Mouse (Mus musculus): Measurements from ENCODE around the gene Il7r. TPM values are rescaled to one million over a fixed set of nuclear protein-coding genes. Genes with fewer than 3 reads are reported as not detected.

Gene Il7r
- polyA plus RNA-seq, 1 experiment from 2014 or later: 0.44 TPM

GRCm38 (mm10) chr15:9528186-9528935 lies 1.6 kb downstream of the Il7r start:
- TF ChIP-seq CTCF (IDR thresholded peaks at IDR 0.05; ENCODE audit: low read depth): no peak

GRCm38 (mm10) chr15:9526412-9526811 lies 3.6 kb downstream of the Il7r start:
- no peak for TF ChIP-seq CTCF (IDR thresholded peaks at IDR 0.05; ENCODE audit: low read depth)
- H3K36me3 ChIP-seq (ENCODE audit: control insufficient read depth, insufficient read depth): no peaks in the 10 kb centered on the region
- H3K4me1 ChIP-seq (replicated peaks; ENCODE audit: control insufficient read depth, insufficient read depth, low read length): no peaks in the 10 kb centered on the region
- H3K4me3 ChIP-seq (ENCODE audit: low read depth, low read length): no peak overlapping the region
- no peaks in the 10 kb centered on the region for H3K27me3 ChIP-seq (replicated peaks; ENCODE audit: control insufficient read depth, insufficient read depth, low read length)
- H3K9ac ChIP-seq (ENCODE audit: low read depth, low read length): no peak overlapping the region
- H3K4me2 ChIP-seq (replicated peaks; ENCODE audit: low read depth): no peak overlapping the region
- no peaks in the 10 kb centered on the region for H3K9me3 ChIP-seq (ENCODE audit: control insufficient read depth)
- ATAC-seq: no peak
- no peak overlapping the region for H3K27ac ChIP-seq (ENCODE audit: low read depth, low read length)

More at GRCm38 (mm10) chr15:9528186-9528935, 1.6 kb downstream of the Il7r start:
- Histone ChIP-seq H3K9ac (ENCODE audit: low read depth, low read length) (no peak overlapping the region), H3K36me3 (ENCODE audit: control insufficient read depth, insufficient read depth) (no peaks in the 10 kb centered on the region), H3K4me1 (replicated peaks; ENCODE audit: control insufficient read depth, insufficient read depth, low read length) (no peaks in the 10 kb centered on the region), H3K27me3 (replicated peaks; ENCODE audit: control insufficient read depth, insufficient read depth, low read length) (no peaks in the 10 kb centered on the region), H3K9me3 (ENCODE audit: control insufficient read depth) (no peaks in the 10 kb centered on the region), H3K4me2 (replicated peaks; ENCODE audit: low read depth) (no peak overlapping the region), H3K4me3 (ENCODE audit: low read depth, low read length) (no peak overlapping the region), H3K27ac (ENCODE audit: low read depth, low read length) (no peak overlapping the region)
- no peak for ATAC-seq
- 68% methylated on average over 3 of the region's 3 CpGs for WGBS

GRCm38 (mm10) chr15:9524907-9525306 lies 5.1 kb downstream of the Il7r start:
- Histone ChIP-seq H3K9me3 (ENCODE audit: control insufficient read depth) (no peaks in the 10 kb centered on the region), H3K27ac (ENCODE audit: low read depth, low read length) (no peak overlapping the region), H3K4me1 (replicated peaks; ENCODE audit: control insufficient read depth, insufficient read depth, low read length) (no peaks in the 10 kb centered on the region), H3K36me3 (ENCODE audit: control insufficient read depth, insufficient read depth) (no peaks in the 10 kb centered on the region), H3K9ac (ENCODE audit: low read depth, low read length) (no peak overlapping the region), H3K4me3 (ENCODE audit: low read depth, low read length) (no peak overlapping the region), H3K4me2 (replicated peaks; ENCODE audit: low read depth) (no peak overlapping the region), H3K27me3 (replicated peaks; ENCODE audit: control insufficient read depth, insufficient read depth, low read length) (no peaks in the 10 kb centered on the region)
- no peak for ATAC-seq
- no peak for TF ChIP-seq CTCF (IDR thresholded peaks at IDR 0.05; ENCODE audit: low read depth)
- WGBS: 54% methylated on average over 5 of the region's 5 CpGs

- Histone ChIP-seq H3K27me3 (replicated peaks; ENCODE audit: control insufficient read depth, insufficient read depth, low read length) (no peaks in the 10 kb centered on the region), H3K9me3 (ENCODE audit: control insufficient read depth) (no peaks in the 10 kb centered on the region), H3K9ac (ENCODE audit: low read depth, low read length) (no peak overlapping the region), H3K27ac (ENCODE audit: low read depth, low read length) (no peak overlapping the region), H3K4me2 (replicated peaks; ENCODE audit: low read depth) (no peak overlapping the region), H3K36me3 (ENCODE audit: control insufficient read depth, insufficient read depth) (no peaks in the 10 kb centered on the region), H3K4me3 (ENCODE audit: low read depth, low read length) (no peak overlapping the region), H3K4me1 (replicated peaks; ENCODE audit: control insufficient read depth, insufficient read depth, low read length) (no peaks in the 10 kb centered on the region)
- WGBS: 65% methylated on average over 5 of the region's 5 CpGs
- ATAC-seq: no peak
- no peak for TF ChIP-seq CTCF (IDR thresholded peaks at IDR 0.05; ENCODE audit: low read depth)
Observed at GRCm38 (mm10) chr15:9523956-9524355, 6.0 kb downstream of the Il7r start.

- Histone ChIP-seq H3K27me3 (replicated peaks; ENCODE audit: control insufficient read depth, insufficient read depth, low read length) (no peaks in the 10 kb centered on the region), H3K9me3 (ENCODE audit: control insufficient read depth) (no peaks in the 10 kb centered on the region), H3K9ac (ENCODE audit: low read depth, low read length) (no peak overlapping the region), H3K4me1 (replicated peaks; ENCODE audit: control insufficient read depth, insufficient read depth, low read length) (no peaks in the 10 kb centered on the region), H3K36me3 (ENCODE audit: control insufficient read depth, insufficient read depth) (no peaks in the 10 kb centered on the region), H3K4me3 (ENCODE audit: low read depth, low read length) (no peak overlapping the region), H3K4me2 (replicated peaks; ENCODE audit: low read depth) (no peak overlapping the region), H3K27ac (ENCODE audit: low read depth, low read length) (no peak overlapping the region)
- WGBS: 71% methylated on average over 3 of the region's 3 CpGs
- no peak for TF ChIP-seq CTCF (IDR thresholded peaks at IDR 0.05; ENCODE audit: low read depth)
- no peak for ATAC-seq
Observed at GRCm38 (mm10) chr15:9523059-9523458, 6.9 kb downstream of the Il7r start.

GRCm38 (mm10) chr15:9492077-9492476 lies 37.9 kb downstream of the Il7r start:
- no peak for ATAC-seq
- H3K27me3 ChIP-seq (replicated peaks; ENCODE audit: control insufficient read depth, insufficient read depth, low read length): no peaks in the 10 kb centered on the region
- H3K4me2 ChIP-seq (replicated peaks; ENCODE audit: low read depth): no peak overlapping the region
- H3K9me3 ChIP-seq (ENCODE audit: control insufficient read depth): no peaks in the 10 kb centered on the region
- no peaks in the 10 kb centered on the region for H3K4me1 ChIP-seq (replicated peaks; ENCODE audit: control insufficient read depth, insufficient read depth, low read length)
- H3K9ac ChIP-seq (ENCODE audit: low read depth, low read length): no peak overlapping the region
- no peaks in the 10 kb centered on the region for H3K36me3 ChIP-seq (ENCODE audit: control insufficient read depth, insufficient read depth)
- no peak for TF ChIP-seq CTCF (IDR thresholded peaks at IDR 0.05; ENCODE audit: low read depth)
- no peak overlapping the region for H3K27ac ChIP-seq (ENCODE audit: low read depth, low read length)
- H3K4me3 ChIP-seq (ENCODE audit: low read depth, low read length): no peak overlapping the region
- 59% methylated on average over 3 of the region's 3 CpGs for WGBS
